8 mouse cellular contexts compared by ENCODE assay signal in genomic region chr19:3687676-3688171, GRCm38 (mm10). TPM values are rescaled to one million over a fixed set of nuclear protein-coding genes. Genes with fewer than 3 reads are reported as not detected.
DNase-seq lines count a peak whose midpoint lies in the region; ATAC-seq and TF ChIP-seq lines count a peak whose summit lies in the region.

No protein-coding gene starts in this region.

- H3K4me3 ChIP-seq in ES-Bruce4 (ENCODE audit: low read depth, low read length), result no peak overlapping the region
- no peak overlapping the region for H3K4me3 ChIP-seq in heart, embryonic 12.5 days
- peak overlapping the region; percentile 95; the same call in 1 of the 2 replicates for H3K4me3 ChIP-seq in limb, embryonic 10.5 days

- H3K4me2 ChIP-seq in heart, embryonic 12.5 days, result peak overlapping the region; percentile 10; the same call in 1 of the 2 replicates

- TF ChIP-seq CTCF in ES-Bruce4 (IDR thresholded peaks at IDR 0.05; ENCODE audit: low read depth, low read length), result no peak

- H3K4me1 ChIP-seq in ES-Bruce4 (ENCODE audit: control insufficient read depth, insufficient read depth, low read length), result peaks cover 6% of the 10 kb centered on the region
- H3K4me1 ChIP-seq in heart, embryonic 12.5 days (replicated peaks), result peaks cover 31% of the 10 kb centered on the region
- peaks cover 53% of the 10 kb centered on the region for H3K4me1 ChIP-seq in limb, embryonic 10.5 days

- no peaks in the 10 kb centered on the region; the same call in 1 of the 2 replicates for H3K27me3 ChIP-seq in ES-Bruce4 (ENCODE audit: control insufficient read depth, insufficient read depth, low read length, poor library complexity, severe bottlenecking)
- H3K27me3 ChIP-seq in heart, embryonic 12.5 days (replicated peaks), result no peaks in the 10 kb centered on the region
- no peaks in the 10 kb centered on the region for H3K27me3 ChIP-seq in limb, embryonic 10.5 days (ENCODE audit: low read depth, poor library complexity, severe bottlenecking)

- DNase-seq in adrenal gland, postnatal 14 days, result peak; percentile 66
- DNase-seq in adrenal gland, postnatal 25 days, result no peak
- peak; percentile 56 for DNase-seq in limb, embryonic 10.5 days (ENCODE audit: low spot score)
- peak; percentile 64 for DNase-seq in retina, postnatal 1 day
- DNase-seq in cerebellum, postnatal 14 days, result no peak

- peak; percentile 64 for ATAC-seq in heart, embryonic 12.5 days (ENCODE audit: insufficient number of reproducible peaks, low FRiP score)
- ATAC-seq in cerebellum, adult (ENCODE audit: insufficient number of reproducible peaks, low FRiP score, low TSS enrichment), result no peak

- TF ChIP-seq EP300 in ES-Bruce4 (IDR thresholded peaks at IDR 0.05; ENCODE audit: insufficient read depth, low read depth, low read length), result 0 out of 2 replicates have a peak, but pooled peaks have one; percentile 1

- no peak for TF ChIP-seq POLR2A in ES-Bruce4 (IDR thresholded peaks at IDR 0.05; ENCODE audit: insufficient read depth, low read length)

- 15% methylated on average over 5 of the region's 5 CpGs for WGBS in heart, embryonic 12.5 days
- 19% methylated on average over 5 of the region's 5 CpGs for WGBS in limb, embryonic 10.5 days

- no peak overlapping the region for H3K9ac ChIP-seq in ES-Bruce4 (ENCODE audit: low read depth, poor library complexity, severe bottlenecking)
- no peak overlapping the region for H3K9ac ChIP-seq in heart, embryonic 12.5 days

- H3K27ac ChIP-seq in ES-Bruce4 (ENCODE audit: insufficient read depth, low read length), result no peak overlapping the region
- peak overlapping the region; percentile 52 for H3K27ac ChIP-seq in heart, embryonic 12.5 days (ENCODE audit: poor library complexity, severe bottlenecking)
- peak overlapping the region; percentile 99 for H3K27ac ChIP-seq in limb, embryonic 10.5 days

- no peaks in the 10 kb centered on the region for H3K36me3 ChIP-seq in ES-Bruce4 (ENCODE audit: control insufficient read depth, insufficient read depth, low read length, poor library complexity, severe bottlenecking)
- no peaks in the 10 kb centered on the region for H3K36me3 ChIP-seq in heart, embryonic 12.5 days
- no peaks in the 10 kb centered on the region for H3K36me3 ChIP-seq in limb, embryonic 10.5 days

- no peaks in the 10 kb centered on the region for H3K9me3 ChIP-seq in ES-Bruce4 (replicated peaks; ENCODE audit: control insufficient read depth, insufficient read depth, low read length, poor library complexity, severe bottlenecking)
- H3K9me3 ChIP-seq in heart, embryonic 12.5 days (replicated peaks), result no peaks in the 10 kb centered on the region
- H3K9me3 ChIP-seq in limb, embryonic 10.5 days (replicated peaks), result no peaks in the 10 kb centered on the region

RNA-seq across cellular contexts. Expression of gene Lrp5, which starts 1.4 kb away (rescaled TPM):
- total RNA-seq in adrenal gland, postnatal 14 days (2021), result 96.5 and 97.9 TPM in 2 replicates
- total RNA-seq in adrenal gland, postnatal 25 days (2021), result 97.9 and 117 TPM in 2 replicates
- polyA plus RNA-seq in ES-Bruce4 (2011; ENCODE audit: insufficient read depth, insufficient read length, low read depth, missing spikeins), result 38.6 and 40.2 TPM in 2 replicates
- polyA plus RNA-seq in heart, embryonic 12.5 days (2016; fragmentation: Nextera tagmentation; extraction: Ambion mirVana), result 3.3 and 4.2 TPM in 2 replicates
- polyA plus RNA-seq in limb, embryonic 10.5 days (2016; fragmentation: Nextera tagmentation; extraction: Ambion mirVana), result 6.6 and 8.2 TPM in 2 replicates

RNA-seq across cellular contexts. Expression of gene 1810055G02Rik, which starts 20.4 kb away (rescaled TPM):
- 29.2 and 33.7 TPM in 2 replicates for total RNA-seq in adrenal gland, postnatal 14 days (2021)
- total RNA-seq in adrenal gland, postnatal 25 days (2021), result 21.2 and 30.4 TPM in 2 replicates
- polyA plus RNA-seq in ES-Bruce4 (2011; ENCODE audit: insufficient read depth, insufficient read length, low read depth, missing spikeins), result 30.7 and 31.8 TPM in 2 replicates
- 25.7 and 26.7 TPM in 2 replicates for polyA plus RNA-seq in heart, embryonic 12.5 days (2016; fragmentation: Nextera tagmentation; extraction: Ambion mirVana)
- 43.8 and 47.2 TPM in 2 replicates for polyA plus RNA-seq in limb, embryonic 10.5 days (2016; fragmentation: Nextera tagmentation; extraction: Ambion mirVana)

Comparison
In these comparisons a context has a peak if more than half of its experiments do, and no peak if none do; other contexts are left out.
1. DNase-seq: peak in adrenal gland, postnatal 14 days (single experiment), limb, embryonic 10.5 days (single experiment) and retina, postnatal 1 day (single experiment); none in adrenal gland, postnatal 25 days (single experiment) and cerebellum, postnatal 14 days (0 of 2).